Mouse (Mus musculus) liver, embryonic 11.5 days (tissue): ENCODE measurements at regions not wholly inside any gene's neighbourhood (a gene's known extent, or its start where the extent isn't known, plus 50 kb on each side); places are given as distances from the start of the nearest gene placed in this dataset.

Source experiments
- ATAC-seq: fragments of 200-750 bp; cut with Nextera tagmentation; replicated peaks from 2 replicates; pipeline ENCODE4 v1.8.0; 2017; ENCODE audit warnings: moderate number of reproducible peaks, mild to moderate bottlenecking, moderate TSS enrichment, moderate library complexity; ENCODE audit not compliant: low FRiP score
- DNase-seq: peaks from one replicate; pipeline ENCODE4 v3.0.0-alpha.2; 2017; ENCODE audit warnings: low spot score
- H3K27ac ChIP-seq: fragments of 300-500 bp; sonication (generic); 2 replicates; pipeline ENCODE4 v1.5.1; 2014; ENCODE audit warnings: mild to moderate bottlenecking, low read depth, low read length, control low read depth
- H3K27me3 ChIP-seq: fragments of 300-500 bp; sonication (generic); replicated peaks from 2 replicates; pipeline ENCODE4 v1.6.1; 2014; ENCODE audit warnings: low read length, mixed read lengths; ENCODE audit not compliant: control insufficient read depth, insufficient read depth
- H3K36me3 ChIP-seq: fragments of 300-500 bp; sonication (generic); 2 replicates; pipeline ENCODE4 v1.6.1; 2014; ENCODE audit warnings: mild to moderate bottlenecking, low read length, moderate library complexity, mixed read lengths; ENCODE audit not compliant: control insufficient read depth, insufficient read depth
- H3K4me1 ChIP-seq: fragments of 300-500 bp; sonication (generic); replicated peaks from 2 replicates; pipeline ENCODE4 v1.6.1; 2014; ENCODE audit warnings: low read length, mixed read lengths; ENCODE audit not compliant: control insufficient read depth, insufficient read depth
- H3K4me2 ChIP-seq: fragments of 300-500 bp; sonication (generic); 2 replicates; pipeline ENCODE4 v1.6.1; 2014; ENCODE audit warnings: mild to moderate bottlenecking, control low read depth, moderate library complexity
- H3K4me3 ChIP-seq: fragments of 300-500 bp; sonication (generic); 2 replicates; pipeline ENCODE4 v1.5.1; 2014; ENCODE audit warnings: low read depth, low read length, control low read depth
- H3K9ac ChIP-seq: fragments of 300-500 bp; sonication (generic); 2 replicates; pipeline ENCODE4 v1.6.1; 2014; ENCODE audit warnings: low read depth, low read length, control low read depth
- H3K9me3 ChIP-seq: fragments of 300-500 bp; sonication (generic); 2 replicates; pipeline ENCODE4 v1.6.1; 2016; ENCODE audit warnings: low read length, inconsistent platforms, mixed read lengths; ENCODE audit not compliant: control insufficient read depth
- WGBS: fragments of 180-500 bp; shearing (Covaris S2); extraction: QIAGEN DNeasy Blood & Tissue Kit; methylation state at CpG from one replicate; pipeline ENCODE4 v1.1.7; 2014; 5-methylcytosine and 5-hydroxymethylcytosine counted together

- no peak overlapping the region for H3K4me2 ChIP-seq
- 84% methylated on average over 4 of the region's 4 CpGs for WGBS
- no peak overlapping the region for H3K9ac ChIP-seq
- no peaks in the 10 kb centered on the region for H3K9me3 ChIP-seq
- no peak for DNase-seq
- no peaks in the 10 kb centered on the region for H3K36me3 ChIP-seq
- no peak overlapping the region for H3K27ac ChIP-seq
- no peak overlapping the region for H3K4me3 ChIP-seq
- H3K4me1 ChIP-seq = no peaks in the 10 kb centered on the region
- ATAC-seq = no peak; the same call in 1 of the 2 replicates
- no peaks in the 10 kb centered on the region for H3K27me3 ChIP-seq
Measured at GRCm38 (mm10) chr1:92370842-92371241, 102.8 kb downstream of the Ndufa10 start.

- Histone ChIP-seq H3K27ac (no peak overlapping the region), H3K9me3 (no peaks in the 10 kb centered on the region), H3K27me3 (no peaks in the 10 kb centered on the region), H3K4me1 (no peaks in the 10 kb centered on the region), H3K4me2 (no peak overlapping the region), H3K9ac (no peak overlapping the region), H3K36me3 (no peaks in the 10 kb centered on the region), H3K4me3 (no peak overlapping the region)
- WGBS = 72% methylated on average over 5 of the region's 5 CpGs
- ATAC-seq (no peak), DNase-seq (no peak)
Measured at GRCm38 (mm10) chr1:92369972-92370371, 103.7 kb downstream of the Ndufa10 start.

GRCm38 (mm10) chr1:92366249-92366648 lies 107.4 kb downstream of the Ndufa10 start:
- Histone ChIP-seq H3K4me3 (no peak overlapping the region), H3K4me1 (no peaks in the 10 kb centered on the region), H3K9ac (no peak overlapping the region), H3K36me3 (no peaks in the 10 kb centered on the region), H3K9me3 (no peaks in the 10 kb centered on the region), H3K27me3 (no peaks in the 10 kb centered on the region), H3K27ac (no peak overlapping the region), H3K4me2 (no peak overlapping the region)
- DNase-seq (no peak), ATAC-seq (no peak)
- 69% methylated on average over 5 of the region's 5 CpGs for WGBS

DNA sequence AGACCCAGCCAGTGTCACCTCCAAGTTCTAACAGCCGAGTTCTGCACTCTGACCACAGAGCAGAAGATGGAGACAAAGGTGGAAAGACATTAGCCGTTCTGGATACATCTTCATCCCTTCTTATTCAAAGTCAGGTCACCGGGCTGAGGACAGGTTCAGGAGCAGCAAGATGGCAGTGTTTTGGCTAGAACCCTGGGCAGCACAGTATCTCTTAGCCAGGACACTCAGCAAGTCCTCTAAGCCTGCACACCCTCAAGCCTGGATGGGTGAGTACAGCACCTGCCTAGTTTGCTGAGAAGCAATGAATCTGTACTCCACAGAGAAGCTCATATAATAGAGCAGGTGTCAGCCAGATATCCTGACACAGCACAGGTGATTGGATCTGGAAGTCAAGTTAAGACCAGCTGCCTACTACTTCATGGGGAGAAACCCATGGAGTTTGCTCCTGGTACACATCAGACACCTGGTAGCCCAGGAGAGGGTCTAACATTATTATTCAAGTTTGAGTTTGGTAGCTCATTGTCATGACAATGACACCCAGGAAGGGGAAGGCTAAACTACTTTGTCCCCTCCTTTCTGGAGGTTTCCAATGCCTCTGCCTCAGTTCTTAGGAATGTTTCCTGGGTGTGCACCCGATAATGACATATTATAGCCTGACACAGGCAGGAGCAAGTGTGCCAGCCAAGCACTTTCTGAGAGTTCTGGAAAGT lies 108.1 kb downstream of the Ndufa10 start:
- no peaks in the 10 kb centered on the region for H3K36me3 ChIP-seq
- H3K27ac ChIP-seq = no peak overlapping the region
- 67% methylated on average over 4 of the region's 4 CpGs for WGBS
- H3K9ac ChIP-seq = no peak overlapping the region
- no peak overlapping the region for H3K4me3 ChIP-seq
- no peaks in the 10 kb centered on the region for H3K27me3 ChIP-seq
- H3K9me3 ChIP-seq = no peaks in the 10 kb centered on the region
- H3K4me2 ChIP-seq = no peak overlapping the region
- DNase-seq (no peak), ATAC-seq (no peak)
- no peaks in the 10 kb centered on the region for H3K4me1 ChIP-seq

DNA sequence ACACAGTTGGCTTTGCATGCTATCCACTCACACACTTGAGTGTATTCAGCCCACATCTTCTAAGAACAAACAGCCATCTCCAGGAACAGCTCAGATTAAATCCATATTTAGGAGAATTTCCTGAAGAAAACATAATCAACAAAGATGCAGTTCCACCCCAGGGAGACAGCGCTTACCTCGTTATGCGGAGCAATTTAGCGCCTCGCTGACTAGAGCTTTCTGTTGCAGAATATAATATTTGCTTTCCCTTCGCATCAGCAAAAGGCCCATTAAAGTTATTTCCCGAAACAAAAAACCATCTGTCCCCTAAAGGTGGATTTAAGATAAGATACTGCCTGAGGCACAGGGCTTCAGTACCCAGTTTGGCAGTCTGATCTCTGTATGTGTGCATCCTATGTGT lies 112.0 kb downstream of the Ndufa10 start:
- 82% methylated on average over 7 of the region's 7 CpGs for WGBS
- no peak overlapping the region for H3K9ac ChIP-seq
- no peaks in the 10 kb centered on the region for H3K36me3 ChIP-seq
- ATAC-seq (no peak), DNase-seq (no peak)
- no peaks in the 10 kb centered on the region for H3K27me3 ChIP-seq
- peaks cover 5% of the 10 kb centered on the region; the same call in 1 of the 2 replicates for H3K4me1 ChIP-seq
- H3K27ac ChIP-seq = no peak overlapping the region
- H3K4me3 ChIP-seq = no peak overlapping the region
- H3K9me3 ChIP-seq = no peaks in the 10 kb centered on the region
- no peak overlapping the region for H3K4me2 ChIP-seq

GRCm38 (mm10) chr1:92360255-92360654 lies 113.4 kb downstream of the Ndufa10 start:
- H3K9me3 ChIP-seq = no peaks in the 10 kb centered on the region
- peak; percentile 59 for DNase-seq
- no peaks in the 10 kb centered on the region for H3K27me3 ChIP-seq
- no peak for ATAC-seq
- peaks cover 5% of the 10 kb centered on the region; the same call in 1 of the 2 replicates for H3K4me1 ChIP-seq
- 12% methylated on average over 7 of the region's 7 CpGs for WGBS
- H3K4me2 ChIP-seq = no peak overlapping the region
- no peak overlapping the region for H3K9ac ChIP-seq
- no peak overlapping the region for H3K4me3 ChIP-seq
- H3K27ac ChIP-seq = no peak overlapping the region
- H3K36me3 ChIP-seq = no peaks in the 10 kb centered on the region

- no peak overlapping the region for H3K4me2 ChIP-seq
- peaks cover 5% of the 10 kb centered on the region; the same call in 1 of the 2 replicates for H3K4me1 ChIP-seq
- H3K36me3 ChIP-seq = no peaks in the 10 kb centered on the region
- H3K27ac ChIP-seq = no peak overlapping the region
- no peaks in the 10 kb centered on the region for H3K27me3 ChIP-seq
- 50% methylated on average over 2 of the region's 2 CpGs for WGBS
- no peaks in the 10 kb centered on the region for H3K9me3 ChIP-seq
- peak; percentile 65 for ATAC-seq
- no peak overlapping the region for H3K4me3 ChIP-seq
- no peak overlapping the region for H3K9ac ChIP-seq
- DNase-seq = no peak
Measured at GRCm38 (mm10) chr1:92359473-92359872, 114.2 kb downstream of the Ndufa10 start.

DNA sequence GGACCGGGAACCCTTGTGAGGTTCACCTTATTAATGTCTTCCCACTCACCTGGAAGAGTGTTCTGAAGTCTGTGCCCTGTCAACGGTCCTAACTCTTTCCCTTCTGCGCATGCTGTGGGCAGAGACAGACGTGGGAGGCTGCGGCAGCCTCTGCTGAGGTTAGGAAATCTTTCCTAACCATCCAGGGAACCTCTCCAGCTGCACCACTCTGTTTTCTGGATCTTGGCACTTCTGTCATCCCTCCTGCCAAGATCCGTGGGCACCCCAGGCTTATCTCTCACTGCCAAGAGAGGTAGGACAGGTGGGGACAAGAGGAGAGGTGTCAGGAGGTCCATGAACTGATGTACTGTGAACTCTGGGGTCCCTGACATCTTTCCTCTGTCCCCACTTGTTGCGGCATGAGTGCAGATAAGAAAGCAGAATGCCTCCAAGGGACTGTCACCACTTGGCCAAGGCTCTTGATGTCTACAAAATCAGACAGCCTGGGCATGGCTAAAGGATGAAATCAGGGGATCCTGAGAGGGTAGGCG lies 114.8 kb downstream of the Ndufa10 start:
- WGBS = 75% methylated on average over 8 of the region's 8 CpGs
- H3K4me2 ChIP-seq = no peak overlapping the region
- ATAC-seq (no peak), DNase-seq (no peak)
- peaks cover 5% of the 10 kb centered on the region; the same call in 1 of the 2 replicates for H3K4me1 ChIP-seq
- no peaks in the 10 kb centered on the region for H3K9me3 ChIP-seq
- H3K9ac ChIP-seq = no peak overlapping the region
- H3K4me3 ChIP-seq = no peak overlapping the region
- H3K36me3 ChIP-seq = no peaks in the 10 kb centered on the region
- H3K27ac ChIP-seq = no peak overlapping the region
- no peaks in the 10 kb centered on the region for H3K27me3 ChIP-seq

GRCm38 (mm10) chr1:92348353-92349005 lies 125.2 kb downstream of the Ndufa10 start:
- Histone ChIP-seq H3K4me3 (no peak overlapping the region), H3K27me3 (no peaks in the 10 kb centered on the region), H3K9ac (no peak overlapping the region), H3K9me3 (no peaks in the 10 kb centered on the region), H3K36me3 (no peaks in the 10 kb centered on the region), H3K4me1 (no peaks in the 10 kb centered on the region), H3K27ac (no peak overlapping the region), H3K4me2 (no peak overlapping the region)
- WGBS = 53% methylated on average over 17 of the region's 17 CpGs
- ATAC-seq = no peak
- DNase-seq = no peak
